Mouse (Mus musculus) ES-Bruce4 (cell line): ENCODE measurements at regions not wholly inside any gene's neighbourhood (a gene's known extent, or its start where the extent isn't known, plus 50 kb on each side); places are given as distances from the start of the nearest gene placed in this dataset.

Experiments used
- H3K27ac ChIP-seq: 2 replicates; pipeline ENCODE4 v1.5.1; 2012; ENCODE audit warnings: low read length, inconsistent platforms; ENCODE audit not compliant: insufficient read depth
- H3K27me3 ChIP-seq: 2 replicates; pipeline ENCODE4 v1.6.1; 2012; ENCODE audit warnings: mild to moderate bottlenecking, low read length, inconsistent platforms; ENCODE audit not compliant: control insufficient read depth, poor library complexity, insufficient read depth, severe bottlenecking
- H3K36me3 ChIP-seq: 2 replicates; pipeline ENCODE4 v1.6.1; 2012; ENCODE audit warnings: inconsistent platforms, mild to moderate bottlenecking, low read length, moderate library complexity; ENCODE audit not compliant: control insufficient read depth, poor library complexity, insufficient read depth, severe bottlenecking
- H3K4me1 ChIP-seq: one replicate; pipeline ENCODE4 v1.8.1; 2011; ENCODE audit warnings: low read length; ENCODE audit not compliant: control insufficient read depth, insufficient read depth
- H3K4me3 ChIP-seq: 2 replicates; pipeline ENCODE4 v1.5.1; 2011; ENCODE audit warnings: low read depth, mild to moderate bottlenecking, low read length
- H3K9ac ChIP-seq: 2 replicates; pipeline ENCODE4 v1.6.1; 2012; ENCODE audit warnings: low read depth, mild to moderate bottlenecking, inconsistent platforms; ENCODE audit not compliant: poor library complexity, severe bottlenecking
- H3K9me3 ChIP-seq: replicated peaks from 2 replicates; pipeline ENCODE4 v1.6.1; 2012; ENCODE audit warnings: mild to moderate bottlenecking, low read length, inconsistent platforms; ENCODE audit not compliant: control insufficient read depth, poor library complexity, insufficient read depth, severe bottlenecking
- CTCF ChIP-seq: IDR thresholded peaks from one replicate; pipeline ENCODE4 v1.8.1; 2011; ENCODE audit warnings: low read depth, low read length
- EP300 ChIP-seq: IDR thresholded peaks from 2 replicates; pipeline ENCODE4 v1.6.1; 2011; ENCODE audit warnings: low read depth, low read length; ENCODE audit not compliant: insufficient read depth
- POLR2A ChIP-seq: IDR thresholded peaks from one replicate; pipeline ENCODE4 v1.8.1; 2011; ENCODE audit warnings: low read length; ENCODE audit not compliant: insufficient read depth

- Histone ChIP-seq H3K36me3 (no peaks in the 10 kb centered on the region), H3K27ac (no peak overlapping the region), H3K9me3 (no peaks in the 10 kb centered on the region), H3K27me3 (no peaks in the 10 kb centered on the region; the same call in 1 of the 2 replicates), H3K4me1 (no peaks in the 10 kb centered on the region), H3K4me3 (no peak overlapping the region), H3K9ac (no peak overlapping the region)
- TF ChIP-seq CTCF (no peak), POLR2A (no peak), EP300 (no peak)
These were observed 221.1 kb upstream of the Slc16a7 start for GRCm38 (mm10) chr10:125610353-125610752.

GRCm38 (mm10) chr10:125612773-125613172, 223.5 kb upstream of the Slc16a7 start:
- Histone ChIP-seq H3K9ac (no peak overlapping the region), H3K27ac (no peak overlapping the region), H3K4me3 (no peak overlapping the region), H3K27me3 (no peaks in the 10 kb centered on the region; the same call in 1 of the 2 replicates), H3K4me1 (no peaks in the 10 kb centered on the region), H3K9me3 (no peaks in the 10 kb centered on the region), H3K36me3 (no peaks in the 10 kb centered on the region)
- no peak for TF ChIP-seq CTCF
- TF ChIP-seq EP300 = no peak
- no peak for TF ChIP-seq POLR2A

GRCm38 (mm10) chr10:125621376-125621775, 232.1 kb upstream of the Slc16a7 start:
- TF ChIP-seq CTCF (no peak), POLR2A (no peak), EP300 (no peak)
- H3K9ac ChIP-seq = no peak overlapping the region
- H3K4me3 ChIP-seq = no peak overlapping the region
- no peak overlapping the region for H3K27ac ChIP-seq
- no peaks in the 10 kb centered on the region for H3K27me3 ChIP-seq
- no peaks in the 10 kb centered on the region for H3K4me1 ChIP-seq
- no peaks in the 10 kb centered on the region for H3K36me3 ChIP-seq
- H3K9me3 ChIP-seq = no peaks in the 10 kb centered on the region

GRCm38 (mm10) chr10:125623836-125624235, 234.6 kb upstream of the Slc16a7 start:
- H3K9me3 ChIP-seq = no peaks in the 10 kb centered on the region
- no peak overlapping the region for H3K9ac ChIP-seq
- no peak overlapping the region for H3K4me3 ChIP-seq
- TF ChIP-seq EP300 (no peak), CTCF (no peak), POLR2A (no peak)
- no peaks in the 10 kb centered on the region for H3K36me3 ChIP-seq
- no peaks in the 10 kb centered on the region for H3K27me3 ChIP-seq
- H3K27ac ChIP-seq = no peak overlapping the region
- H3K4me1 ChIP-seq = no peaks in the 10 kb centered on the region

- TF ChIP-seq CTCF (no peak), EP300 (no peak), POLR2A (no peak)
- H3K9me3 ChIP-seq = no peaks in the 10 kb centered on the region
- H3K4me1 ChIP-seq = no peaks in the 10 kb centered on the region
- H3K4me3 ChIP-seq = no peak overlapping the region
- H3K9ac ChIP-seq = no peak overlapping the region
- H3K27me3 ChIP-seq = no peaks in the 10 kb centered on the region
- H3K27ac ChIP-seq = no peak overlapping the region
- H3K36me3 ChIP-seq = no peaks in the 10 kb centered on the region
These were observed 278.6 kb upstream of the Slc16a7 start for GRCm38 (mm10) chr10:125667906-125668305.

GRCm38 (mm10) chr10:125673637-125674036, 284.4 kb upstream of the Slc16a7 start:
- H3K27ac ChIP-seq = no peak overlapping the region
- H3K36me3 ChIP-seq = no peaks in the 10 kb centered on the region
- no peaks in the 10 kb centered on the region for H3K27me3 ChIP-seq
- H3K9ac ChIP-seq = no peak overlapping the region
- TF ChIP-seq POLR2A = no peak
- no peak for TF ChIP-seq EP300
- no peak for TF ChIP-seq CTCF
- H3K4me3 ChIP-seq = no peak overlapping the region
- H3K4me1 ChIP-seq = no peaks in the 10 kb centered on the region
- H3K9me3 ChIP-seq = no peaks in the 10 kb centered on the region
